Mouse (Mus musculus): ENCODE measurements around the gene Grtp1.
"Not testable (repeated sequence)": the region's sequence is repeated elsewhere in the genome, so short reads cannot be mapped to it uniquely, and the experiment has no call there.

The Grtp1 gene

GRCm38 (mm10) chr8:13170510-13170909 is 29.9 kb downstream of the Grtp1 start:
- DNase-seq = no peak

GRCm38 (mm10) chr8:13164361-13164760 is 36.1 kb downstream of the Grtp1 start:
- DNase-seq = no peak

- no peak for DNase-seq
Measured at GRCm38 (mm10) chr8:13163563-13163962, 36.9 kb downstream of the Grtp1 start.

GRCm38 (mm10) chr8:13162098-13162497 is 38.3 kb downstream of the Grtp1 start:
- DNase-seq = no peak

- DNase-seq = no peak
Measured at GRCm38 (mm10) chr8:13160691-13161090, 39.7 kb downstream of the Grtp1 start.

GRCm38 (mm10) chr8:13159377-13159881 is 41.0 kb downstream of the Grtp1 start:
- no peak for DNase-seq

GRCm38 (mm10) chr8:13158718-13159376 is 41.6 kb downstream of the Grtp1 start, which contains the start of gene Lamp1:
TSS of gene Lamp1 (plus strand) at chr8:13159161.
- peak; percentile 99 for DNase-seq

GRCm38 (mm10) chr8:13156327-13157097 is 43.9 kb downstream of the Grtp1 start:
- no peak for DNase-seq

GRCm38 (mm10) chr8:13155358-13155757 is 45.1 kb downstream of the Grtp1 start:
- peak; percentile 46 for DNase-seq

GRCm38 (mm10) chr8:13154099-13154498 is 46.3 kb downstream of the Grtp1 start:
- DNase-seq = no peak

- DNase-seq = no peak
Measured at GRCm38 (mm10) chr8:13150929-13151328, 49.5 kb downstream of the Grtp1 start.

- no peak for DNase-seq
Measured at GRCm38 (mm10) chr8:13149866-13150265, 50.6 kb downstream of the Grtp1 start.

- no peak for DNase-seq
Measured at GRCm38 (mm10) chr8:13149287-13149686, 51.1 kb downstream of the Grtp1 start.

GRCm38 (mm10) chr8:13148476-13148875 is 51.9 kb downstream of the Grtp1 start:
- DNase-seq = no peak

GRCm38 (mm10) chr8:13141681-13142080 is 58.7 kb downstream of the Grtp1 start:
- no peak for DNase-seq

GRCm38 (mm10) chr8:13139641-13140182 is 60.7 kb downstream of the Grtp1 start:
- DNase-seq = no peak

- not testable (repeated sequence) for DNase-seq
Measured at GRCm38 (mm10) chr8:13132220-13132619, 68.2 kb downstream of the Grtp1 start.

GRCm38 (mm10) chr8:13124897-13125296 is 75.5 kb downstream of the Grtp1 start:
- no peak for DNase-seq

- DNase-seq = no peak
Measured at GRCm38 (mm10) chr8:13122887-13123421, 77.5 kb downstream of the Grtp1 start.
